Mouse (Mus musculus) T-helper 17 cell (primary cell): ENCODE data around the gene Fam53a.

Source experiments
- in situ Hi-C, 2 experiments: fragments of 300-600 bp; cut with MboI, MseI; formaldehyde crosslinking; loops; 1 replicate in 1 of 2; 2 replicates in 1 of 2; pipeline ENCODE4 v1.15.1; 2025; ENCODE audit warnings: high pct_unique_total_duplicates in 2 of 2

Gene Fam53a

GRCm38 (mm10) chr5:33637606-33638350 is 8.3 kb upstream of the Fam53a start:
- in situ Hi-C loops: no loop called here

- in situ Hi-C loops: no loop called here
These were observed 5.9 kb upstream of the Fam53a start for GRCm38 (mm10) chr5:33635361-33635760.

- in situ Hi-C loops: no loop called here
These were observed 3.1 kb upstream of the Fam53a start for GRCm38 (mm10) chr5:33632526-33632925.

GRCm38 (mm10) chr5:33630615-33631014 is 1.2 kb upstream of the Fam53a start:
- in situ Hi-C loops: no loop called here

- in situ Hi-C loops: no loop called here
These were observed 626 bp upstream of the Fam53a start for GRCm38 (mm10) chr5:33630061-33630460.

GRCm38 (mm10) chr5:33628820-33629300 is 575 bp downstream of the Fam53a start:
- in situ Hi-C loops: loop anchor here in 1 of 2 experiments (10.0 kb wide), 1 partner anchor 774 kb away; the partner anchor contains the start of gene Prr14l

- in situ Hi-C loops: loop anchor here in 1 of 2 experiments (10.0 kb wide), 1 partner anchor 773 kb away; the partner anchor contains the start of gene Prr14l
These were observed 1.5 kb downstream of the Fam53a start for GRCm38 (mm10) chr5:33627968-33628367.

- in situ Hi-C loops: loop anchor here in 1 of 2 experiments (10.0 kb wide), 1 partner anchor 769 kb away; the partner anchor contains the start of gene Prr14l
These were observed 5.7 kb downstream of the Fam53a start for GRCm38 (mm10) chr5:33623766-33624165.

GRCm38 (mm10) chr5:33622671-33623070 is 6.8 kb downstream of the Fam53a start:
- in situ Hi-C loops: loop anchor here in 1 of 2 experiments (10.0 kb wide), 1 partner anchor 768 kb away; the partner anchor contains the start of gene Prr14l

- in situ Hi-C loops: no loop called here
These were observed 15.0 kb downstream of the Fam53a start for GRCm38 (mm10) chr5:33614391-33614790.

GRCm38 (mm10) chr5:33611795-33612194 is 17.6 kb downstream of the Fam53a start:
- in situ Hi-C loops: no loop called here

- in situ Hi-C loops: no loop called here
These were observed 20.2 kb downstream of the Fam53a start for GRCm38 (mm10) chr5:33609226-33609625.

- in situ Hi-C loops: no loop called here
These were observed 22.0 kb downstream of the Fam53a start for GRCm38 (mm10) chr5:33607434-33607833.

GRCm38 (mm10) chr5:33606631-33607030 is 22.8 kb downstream of the Fam53a start:
- in situ Hi-C loops: no loop called here

GRCm38 (mm10) chr5:33605314-33605713 is 24.1 kb downstream of the Fam53a start:
- in situ Hi-C loops: no loop called here

GRCm38 (mm10) chr5:33593620-33594019 is 35.8 kb downstream of the Fam53a start:
- in situ Hi-C loops: loop anchor here in 1 of 2 experiments (5.0 to 25.0 kb wide), 2 partner anchors 66 to 1469 kb away; partner anchors contain the start of gene Dok7

- in situ Hi-C loops: loop anchor here in 1 of 2 experiments (25.0 kb wide), 1 partner anchor 1473 kb away; the partner anchor contains the start of gene Dok7
These were observed 40.1 kb downstream of the Fam53a start for GRCm38 (mm10) chr5:33589221-33589888.

GRCm38 (mm10) chr5:33588066-33588465 is 41.4 kb downstream of the Fam53a start:
- in situ Hi-C loops: loop anchor here in 1 of 2 experiments (25.0 kb wide), 1 partner anchor 1474 kb away; the partner anchor contains the start of gene Dok7

- in situ Hi-C loops: loop anchor here in 1 of 2 experiments (25.0 kb wide), 1 partner anchor 1475 kb away; the partner anchor contains the start of gene Dok7
These were observed 41.9 kb downstream of the Fam53a start for GRCm38 (mm10) chr5:33587498-33588058.

- in situ Hi-C loops: loop anchor here in 1 of 2 experiments (25.0 kb wide), 1 partner anchor 1482 kb away; the partner anchor contains the start of gene Dok7
These were observed 49.1 kb downstream of the Fam53a start for GRCm38 (mm10) chr5:33580336-33580735.

- in situ Hi-C loops: no loop called here
These were observed 55.2 kb downstream of the Fam53a start for GRCm38 (mm10) chr5:33574207-33574606.
